Mouse (Mus musculus) left cerebral cortex, adult 11 months (tissue): ENCODE measurements at regions not wholly inside any gene's neighbourhood (a gene's known extent, or its start where the extent isn't known, plus 50 kb on each side); places are given as distances from the start of the nearest gene placed in this dataset.

Experiments
- DNase-seq: peaks from one replicate; pipeline ENCODE4 v3.0.0; 2022; ENCODE audit warnings: low spot score

DNA sequence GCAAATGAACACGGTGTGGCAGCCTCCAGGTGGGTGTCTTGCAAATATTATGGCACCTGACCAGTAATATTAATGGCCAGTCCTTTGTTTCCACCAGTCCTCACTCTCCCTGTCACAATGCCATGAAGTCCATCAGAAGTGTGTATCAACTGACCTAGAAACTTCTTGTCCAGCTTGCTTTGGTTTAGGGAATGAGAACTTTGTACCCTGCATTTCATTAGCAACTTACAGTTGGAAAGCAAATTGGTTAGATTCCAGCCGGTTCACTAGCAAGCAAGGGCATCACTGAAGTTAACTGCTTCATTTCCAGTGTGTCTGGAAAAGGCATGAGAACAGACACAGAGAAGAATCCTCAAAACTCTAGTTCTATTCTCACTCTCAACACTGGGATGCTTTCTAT is 178.1 kb upstream of the Lyplal1 start:
- no peak for DNase-seq

DNA sequence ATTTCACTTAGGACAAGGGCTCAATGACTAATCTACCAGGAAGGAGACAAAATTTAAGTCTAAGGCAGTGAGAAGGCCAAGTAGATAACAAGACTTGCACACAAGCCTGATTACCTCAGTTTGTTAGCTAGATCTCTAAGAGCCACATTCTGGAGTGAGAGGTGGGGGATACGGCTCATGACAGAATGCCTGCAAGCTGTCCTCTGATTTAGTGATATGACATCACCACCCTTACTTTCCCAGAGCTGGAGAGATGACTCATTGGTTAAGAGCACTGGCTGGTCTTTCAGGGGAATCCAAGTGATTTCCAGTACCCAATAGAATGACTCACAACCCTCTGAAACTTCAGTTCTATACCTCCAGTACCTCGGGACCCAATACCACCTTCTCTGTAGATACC is 177.5 kb upstream of the Lyplal1 start:
- DNase-seq = no peak

DNA sequence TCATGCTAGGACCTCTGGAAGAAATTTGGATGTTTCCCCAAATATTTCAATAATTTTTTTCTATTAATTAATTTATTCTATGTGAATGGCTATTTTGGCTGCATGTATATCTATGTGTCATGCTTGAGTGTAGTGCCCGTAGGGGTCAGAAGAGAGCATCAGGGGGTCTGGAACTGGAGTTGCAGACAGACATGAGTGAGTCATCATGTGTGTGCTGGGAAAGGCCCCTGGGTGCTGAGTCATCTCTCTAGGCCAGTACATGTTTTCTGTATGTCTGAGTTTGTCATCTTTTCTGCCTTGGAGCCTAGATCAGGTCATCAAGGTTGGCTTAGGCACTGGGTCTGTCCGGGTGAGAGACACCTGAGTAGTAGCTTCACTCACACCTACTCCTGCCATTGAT is 172.0 kb upstream of the Lyplal1 start:
- DNase-seq = no peak

DNA sequence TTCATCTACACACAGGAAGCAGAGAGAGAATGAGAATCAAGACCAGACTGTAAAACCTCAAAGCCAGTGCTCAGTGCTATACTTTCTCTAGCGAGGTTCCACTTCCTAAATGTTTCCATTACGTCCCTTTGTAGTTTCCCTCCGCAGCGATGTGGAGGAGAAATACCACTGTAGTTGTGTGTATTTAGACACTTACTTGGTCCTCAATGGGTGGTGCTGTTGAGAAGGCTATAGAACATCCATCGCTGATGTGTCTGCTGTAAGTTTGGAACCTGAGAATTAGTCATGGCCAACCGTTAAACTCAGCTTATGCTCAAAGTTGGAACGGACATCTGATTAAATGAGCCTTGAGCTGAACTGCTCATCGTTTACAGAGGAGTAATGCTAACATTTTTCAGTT is 170.7 kb upstream of the Lyplal1 start:
- no peak for DNase-seq

DNA sequence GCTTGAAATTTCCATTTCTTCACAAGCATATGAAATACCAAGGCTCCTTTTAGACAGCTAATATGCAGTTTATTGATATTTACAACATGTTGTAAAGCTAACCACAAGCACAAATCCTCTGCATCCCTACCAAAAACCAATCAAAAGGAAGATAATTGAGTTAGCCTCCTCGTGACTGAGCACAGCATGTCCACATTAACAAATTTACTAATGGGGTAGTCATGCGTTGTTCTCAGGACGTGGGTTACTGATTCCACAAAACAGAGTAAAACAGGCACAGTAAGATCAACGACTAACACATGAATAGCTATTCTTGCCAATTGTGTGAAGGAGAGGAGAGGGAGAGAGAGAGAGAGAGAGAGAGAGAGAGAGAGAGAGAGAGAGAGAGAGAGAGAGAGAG is 169.3 kb upstream of the Lyplal1 start:
- DNase-seq = no peak

DNA sequence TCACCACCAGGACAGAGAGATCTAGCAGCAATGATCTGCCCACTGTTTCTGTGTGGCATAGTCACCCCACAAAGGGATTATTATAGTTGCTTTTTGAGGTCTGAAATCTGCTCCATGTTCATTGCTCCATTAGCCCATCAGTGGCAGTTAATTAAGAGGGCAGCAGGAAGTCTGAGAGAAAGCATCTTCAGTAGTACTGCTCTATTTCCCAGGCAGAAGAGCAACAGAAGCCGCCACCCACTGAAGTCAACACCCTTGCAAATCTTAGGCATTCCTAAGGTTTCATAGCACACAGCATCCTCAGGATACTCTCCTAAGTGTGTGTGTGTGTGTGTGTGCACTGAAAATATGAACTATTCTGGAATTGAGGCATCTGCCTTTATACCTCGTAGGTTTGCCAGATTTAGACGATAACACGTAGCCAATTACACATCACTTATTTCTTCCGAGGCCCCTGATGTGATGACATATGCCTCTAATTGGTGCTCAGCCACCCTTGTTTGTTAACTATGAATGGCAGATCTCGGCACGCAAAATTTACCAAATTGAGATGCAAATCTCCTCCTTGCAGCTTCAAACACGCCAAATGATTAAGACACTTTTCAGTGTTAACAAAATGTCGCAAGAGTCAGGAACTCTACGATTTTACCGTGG is 161.0 kb upstream of the Lyplal1 start:
- no peak for DNase-seq

DNA sequence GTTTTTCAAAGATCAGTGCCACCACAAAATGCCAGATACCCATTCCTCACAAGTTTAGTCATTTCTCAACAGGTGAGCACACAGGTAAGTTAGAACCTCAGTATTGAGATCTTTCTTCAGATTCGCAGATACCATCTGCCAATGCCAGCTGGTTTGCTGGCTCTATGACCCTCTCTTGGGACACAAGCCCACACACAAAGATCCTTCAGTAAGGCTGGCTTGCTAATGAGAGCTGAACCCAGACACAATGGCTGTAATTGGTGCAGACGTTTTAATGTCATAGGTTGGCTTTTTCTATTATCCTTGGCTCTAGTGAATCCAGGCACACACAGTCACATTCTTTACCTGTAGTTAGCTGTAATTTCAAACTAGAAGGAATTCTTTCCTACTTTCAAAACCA is 154.3 kb upstream of the Lyplal1 start:
- no peak for DNase-seq

DNA sequence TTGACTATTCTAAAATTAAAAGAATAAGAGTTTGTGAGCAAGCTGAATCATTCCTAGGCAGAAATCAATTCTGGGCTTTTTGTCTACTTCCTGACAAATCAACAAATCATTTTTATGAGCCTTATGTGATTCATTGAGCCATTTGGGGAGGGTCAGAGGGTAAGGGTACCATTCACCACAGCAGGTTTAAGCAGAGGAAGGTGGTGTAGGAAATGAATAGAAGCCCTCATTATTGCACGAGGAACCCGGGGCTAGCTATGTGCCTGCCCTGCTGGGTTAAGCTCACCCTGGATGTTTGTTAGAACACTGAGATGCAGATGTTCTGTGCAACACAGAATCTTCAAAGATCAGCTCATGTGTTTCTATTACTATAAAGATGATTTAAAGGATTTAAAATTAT is 150.2 kb upstream of the Lyplal1 start:
- DNase-seq = no peak

DNA sequence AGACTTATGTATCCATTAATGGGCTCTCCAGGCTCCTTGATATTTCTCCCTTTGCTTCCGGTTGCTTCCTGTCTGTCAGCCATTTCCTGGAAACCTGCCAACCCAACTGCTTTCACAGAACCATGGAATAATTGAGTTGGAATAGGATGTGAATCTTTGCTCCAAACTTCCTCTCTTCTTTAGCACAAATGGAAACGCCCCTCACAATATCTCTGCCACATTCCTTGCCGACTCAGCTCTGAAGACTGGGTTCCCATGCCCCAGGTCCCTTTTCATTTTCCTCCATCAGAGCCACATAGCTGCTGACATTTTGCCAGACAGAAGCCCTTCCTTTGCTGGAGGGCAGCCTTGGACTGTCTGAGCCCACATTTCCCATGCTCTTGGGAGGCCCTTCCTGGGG is 147.5 kb upstream of the Lyplal1 start:
- DNase-seq = no peak

DNA sequence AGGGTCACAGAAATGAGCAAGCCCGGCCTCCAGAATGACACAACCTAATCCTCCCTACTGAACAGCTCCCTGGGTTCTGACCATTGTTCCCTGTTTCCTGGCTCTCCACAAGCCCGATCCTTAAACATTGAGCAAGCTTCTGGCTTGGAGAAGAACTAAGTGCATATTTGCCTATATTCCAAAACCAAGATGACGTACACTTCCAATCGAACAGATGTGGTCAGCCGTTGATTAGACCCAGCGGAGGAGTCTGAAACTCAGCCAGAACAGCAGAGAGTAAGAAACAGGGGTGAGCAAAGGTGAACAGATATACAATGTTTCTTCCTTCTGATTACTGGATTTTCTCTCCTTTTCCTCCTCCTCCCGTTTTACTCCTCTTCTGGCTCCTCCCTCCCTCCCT is 146.8 kb upstream of the Lyplal1 start:
- DNase-seq = no peak

DNA sequence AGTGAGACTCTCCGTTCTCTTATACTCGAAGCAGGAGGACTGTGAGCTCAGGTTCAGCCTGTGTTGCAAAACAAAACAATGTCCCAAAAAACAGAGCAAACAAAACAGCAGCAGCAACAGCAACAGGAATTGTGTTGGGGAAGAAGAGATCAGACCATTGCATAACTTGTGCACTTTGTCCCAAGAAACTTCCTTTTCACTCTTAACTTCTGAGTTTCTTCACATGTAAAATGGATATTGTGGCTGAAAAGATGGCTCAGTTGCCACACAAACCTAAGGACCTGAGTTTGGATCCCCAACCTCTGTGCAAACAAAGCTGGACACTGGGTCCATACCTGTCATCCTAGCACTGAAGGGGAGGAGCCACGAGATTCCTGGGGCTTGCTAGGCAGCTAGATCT is 146.1 kb upstream of the Lyplal1 start:
- no peak for DNase-seq

DNA sequence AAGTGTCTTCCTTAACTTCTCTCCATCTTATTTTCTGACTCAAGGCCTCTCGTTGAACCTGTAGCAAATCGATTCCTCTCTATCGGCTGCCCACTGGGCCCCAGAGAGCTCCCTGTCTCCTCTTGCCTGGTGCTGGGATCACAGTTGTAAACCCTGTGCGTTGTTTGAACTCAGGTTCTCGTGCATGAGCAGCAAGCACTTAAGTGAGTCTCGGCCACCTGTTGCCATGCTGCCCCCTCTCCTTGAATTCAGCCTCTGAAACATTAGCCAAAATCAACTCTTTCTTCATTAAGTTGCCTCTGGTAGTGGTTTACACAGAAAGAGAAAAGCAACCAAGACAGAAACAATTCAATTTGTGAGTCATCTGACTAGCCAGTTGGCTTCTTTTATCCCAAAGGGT is 144.9 kb upstream of the Lyplal1 start:
- no peak for DNase-seq

DNA sequence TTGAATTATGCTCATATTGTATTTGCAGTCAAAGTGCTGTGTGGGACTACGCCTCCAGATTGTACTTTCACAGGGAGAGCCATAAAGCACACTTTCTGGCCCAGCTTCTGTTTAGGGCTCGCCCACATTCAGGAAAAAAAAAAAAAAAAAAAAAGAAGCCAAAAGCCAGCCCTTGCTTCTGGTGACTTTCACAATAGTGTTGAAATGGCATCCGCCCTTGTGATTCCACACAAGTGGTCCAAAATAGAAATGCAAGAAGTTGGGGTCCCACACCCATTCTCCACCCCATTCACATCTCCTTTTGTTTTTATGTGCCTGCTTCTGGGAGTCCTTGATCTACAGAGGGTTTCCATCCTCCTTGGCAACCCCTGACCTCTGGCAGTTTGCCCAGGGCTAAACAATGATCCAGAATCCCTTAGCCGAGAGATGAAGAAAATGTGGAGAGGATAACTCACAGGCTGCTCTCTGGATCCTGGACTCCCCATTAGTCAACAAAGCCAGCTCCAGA is 144.3 kb upstream of the Lyplal1 start:
- DNase-seq = peak; percentile 25

DNA sequence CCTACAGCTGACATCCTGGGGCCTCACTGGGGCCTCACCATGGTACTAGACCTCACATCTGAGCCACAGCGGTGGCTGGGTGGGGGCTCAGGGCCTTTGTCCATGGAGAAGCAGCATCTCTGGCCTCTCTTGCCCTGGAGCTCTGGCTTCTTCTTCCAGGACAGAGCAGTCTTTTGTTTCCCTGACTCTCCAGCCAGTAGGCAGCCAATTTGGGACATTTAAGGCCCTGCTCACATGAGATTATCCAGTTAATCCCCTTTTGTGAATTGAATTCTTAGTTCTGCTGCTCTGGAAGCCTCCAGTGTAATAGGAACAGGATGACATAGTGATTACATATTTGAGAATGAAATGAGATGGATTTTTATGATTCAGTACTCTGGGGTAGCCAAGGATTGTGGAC is 140.5 kb upstream of the Lyplal1 start:
- DNase-seq = no peak

DNA sequence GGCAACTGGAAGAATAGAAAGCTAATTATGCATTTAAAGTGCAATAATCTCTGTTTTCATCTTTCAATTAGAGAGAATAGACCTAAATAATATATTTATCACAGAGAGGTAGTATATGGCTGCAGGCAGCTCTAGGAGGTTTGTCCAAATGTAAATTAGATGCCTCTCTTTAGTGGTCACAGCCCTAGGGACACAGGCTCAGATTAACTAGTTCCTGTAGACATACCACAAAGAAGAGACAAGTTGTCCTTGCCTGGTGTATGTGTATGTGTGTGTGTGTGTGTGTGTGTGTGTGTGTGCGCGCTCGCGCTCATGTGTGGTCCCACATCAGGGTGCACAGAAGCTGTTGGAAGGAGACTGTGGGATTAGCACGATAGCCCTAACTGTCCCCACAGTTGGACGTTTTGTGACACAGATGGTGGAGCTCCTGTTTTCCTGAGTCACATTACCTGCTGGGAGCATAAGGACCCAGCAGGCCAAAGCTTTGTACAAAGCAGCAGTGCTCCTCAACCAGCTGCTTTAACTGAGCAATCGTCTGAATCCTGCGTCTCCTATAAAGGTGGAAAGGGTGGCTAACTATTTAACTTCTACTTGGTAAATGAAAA is 138.5 kb upstream of the Lyplal1 start:
- DNase-seq = no peak

DNA sequence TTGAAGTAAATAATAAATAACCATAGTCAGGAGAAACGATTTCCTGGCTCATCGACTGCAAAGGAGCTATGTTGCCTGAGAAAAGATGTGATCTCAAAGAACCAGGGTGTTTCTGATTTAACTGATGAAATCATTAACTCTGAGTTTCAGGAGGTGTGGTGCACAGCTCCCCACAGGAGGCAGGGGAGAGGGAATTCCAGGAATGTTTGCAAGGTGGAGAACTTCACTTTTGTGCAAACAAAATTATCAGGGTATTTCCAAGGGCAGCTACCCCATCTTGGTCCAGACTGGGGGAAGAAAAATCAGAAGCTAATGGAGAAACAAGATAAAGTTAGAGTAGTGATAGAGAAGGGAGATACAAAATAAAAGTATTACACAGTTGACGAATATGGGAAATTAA is 137.4 kb upstream of the Lyplal1 start:
- DNase-seq = no peak

DNA sequence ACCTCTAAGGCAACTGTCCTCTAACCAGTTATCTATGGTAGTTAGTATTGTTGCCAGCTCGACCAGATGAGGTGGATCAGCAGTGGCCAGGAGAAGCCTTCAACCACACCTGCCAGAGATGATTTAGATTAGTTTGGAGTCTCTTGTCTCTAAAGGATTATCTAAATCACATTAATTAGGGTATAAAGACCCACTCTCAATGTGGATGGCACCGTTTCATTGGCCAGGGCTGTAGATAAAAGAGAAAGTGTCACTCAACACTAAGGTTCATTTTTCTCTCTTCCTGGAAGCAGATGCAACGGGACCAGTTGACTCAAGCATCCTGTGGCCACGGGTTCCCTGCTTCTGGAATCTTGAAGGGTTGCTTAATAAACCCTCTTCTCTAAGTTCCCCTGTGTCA is 135.4 kb upstream of the Lyplal1 start:
- no peak for DNase-seq

DNA sequence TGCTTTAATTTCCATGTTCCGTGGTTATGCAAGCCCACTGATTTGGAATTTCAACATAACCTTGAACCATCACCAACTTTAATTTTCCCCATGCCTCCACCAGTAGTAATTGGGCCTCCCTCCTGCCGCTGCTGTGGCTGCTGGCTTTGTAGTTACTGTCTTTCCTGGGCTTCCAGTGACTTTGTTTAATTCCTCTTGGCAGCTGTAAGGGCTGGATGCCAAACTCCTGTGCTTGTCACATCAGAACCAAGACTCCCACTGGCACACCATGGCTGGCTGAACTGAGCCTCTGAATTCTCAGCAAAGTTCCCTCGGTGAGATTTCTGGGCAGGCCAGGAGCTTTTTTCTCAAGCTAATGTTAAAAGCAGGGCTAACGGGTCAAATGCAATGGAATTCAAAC is 133.2 kb upstream of the Lyplal1 start:
- no peak for DNase-seq

DNA sequence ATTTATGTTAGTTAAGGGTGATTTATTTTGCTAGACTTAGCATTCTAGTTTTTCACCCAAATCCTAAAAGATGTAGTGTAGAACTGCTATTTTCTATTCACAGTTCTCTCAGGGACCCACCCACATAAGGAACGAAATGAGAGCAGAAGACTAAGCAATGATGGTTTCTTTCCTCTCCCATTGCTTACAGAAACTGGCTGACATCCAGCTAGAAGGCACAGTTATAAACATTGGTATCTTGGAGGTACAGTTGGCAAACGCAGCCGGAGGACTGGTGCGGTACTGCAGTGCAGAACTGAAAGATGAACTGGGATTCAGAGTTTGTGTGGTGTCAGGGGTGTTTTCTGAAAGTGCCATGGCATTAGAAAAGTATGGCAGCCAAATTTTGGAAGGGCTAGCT is 132.1 kb upstream of the Lyplal1 start:
- DNase-seq = no peak

DNA sequence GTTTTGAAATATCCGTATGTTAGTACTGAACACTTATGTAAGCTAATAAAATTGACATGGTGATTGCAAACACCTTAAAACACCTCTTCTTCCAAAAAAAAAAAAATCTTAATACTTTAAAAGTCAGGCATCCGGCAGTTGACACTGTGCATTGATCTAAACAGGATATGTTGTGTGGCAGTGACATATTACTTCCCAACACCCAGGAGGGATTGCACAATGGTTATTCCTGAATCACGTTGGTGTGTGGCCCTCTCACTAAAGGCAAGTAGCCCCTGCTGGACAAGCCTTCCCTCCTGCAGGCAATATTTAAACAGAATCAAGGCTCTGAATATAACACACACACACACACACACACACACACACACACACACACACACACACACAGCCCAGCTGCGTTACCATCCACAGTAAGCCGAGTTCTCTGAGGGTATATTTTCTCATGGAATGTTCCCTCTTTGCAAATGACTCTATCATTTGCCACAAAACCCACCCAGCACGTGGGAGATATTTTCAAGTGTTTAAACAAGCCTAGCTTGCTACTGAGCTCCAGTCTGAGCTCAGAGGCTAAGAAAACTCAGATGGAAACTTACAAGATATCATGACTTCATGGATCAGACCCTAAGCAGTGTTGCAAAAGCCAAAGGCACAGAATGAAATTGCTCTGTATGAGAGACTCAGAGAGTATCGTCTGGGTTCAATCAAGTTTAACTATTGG is 128.8 kb upstream of the Lyplal1 start:
- no peak for DNase-seq

DNA sequence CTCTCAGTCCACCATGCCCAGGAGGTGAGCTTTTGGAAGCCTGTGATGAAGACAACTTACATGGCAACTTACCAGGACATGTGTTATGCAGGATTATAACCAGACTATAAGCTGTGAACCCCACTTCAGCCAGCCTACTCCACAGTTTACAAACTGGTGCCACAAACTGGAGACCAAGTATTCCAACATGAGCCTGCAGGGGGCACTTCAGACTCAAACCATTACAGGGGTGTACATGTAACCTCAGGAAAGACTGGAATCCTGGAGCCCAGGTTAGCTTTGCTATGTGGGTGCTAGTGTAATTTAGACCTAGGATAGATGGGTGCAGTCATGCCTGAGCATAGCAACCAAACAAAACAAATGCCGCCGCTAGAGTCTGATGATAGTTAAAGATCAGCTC is 124.0 kb upstream of the Lyplal1 start:
- no peak for DNase-seq

DNA sequence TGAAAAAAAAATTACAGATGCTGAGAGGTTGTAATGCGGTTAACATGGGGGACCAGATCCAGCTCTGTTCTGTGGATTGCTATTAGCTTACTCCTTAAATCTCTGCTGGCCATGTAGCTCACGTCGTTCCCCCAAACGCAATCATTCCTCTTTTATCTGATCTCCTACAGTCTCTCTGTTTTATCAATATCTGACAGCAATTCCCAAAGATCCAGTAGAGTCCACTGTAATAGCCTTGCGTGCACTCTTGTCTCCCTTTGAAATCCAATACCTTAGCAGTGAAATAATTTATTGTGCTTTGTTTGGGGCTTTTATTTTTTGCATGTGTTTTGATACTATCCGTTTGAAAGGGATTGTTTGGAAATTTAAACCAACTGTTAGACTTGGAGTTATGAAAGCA is 120.4 kb upstream of the Lyplal1 start:
- no peak for DNase-seq

DNA sequence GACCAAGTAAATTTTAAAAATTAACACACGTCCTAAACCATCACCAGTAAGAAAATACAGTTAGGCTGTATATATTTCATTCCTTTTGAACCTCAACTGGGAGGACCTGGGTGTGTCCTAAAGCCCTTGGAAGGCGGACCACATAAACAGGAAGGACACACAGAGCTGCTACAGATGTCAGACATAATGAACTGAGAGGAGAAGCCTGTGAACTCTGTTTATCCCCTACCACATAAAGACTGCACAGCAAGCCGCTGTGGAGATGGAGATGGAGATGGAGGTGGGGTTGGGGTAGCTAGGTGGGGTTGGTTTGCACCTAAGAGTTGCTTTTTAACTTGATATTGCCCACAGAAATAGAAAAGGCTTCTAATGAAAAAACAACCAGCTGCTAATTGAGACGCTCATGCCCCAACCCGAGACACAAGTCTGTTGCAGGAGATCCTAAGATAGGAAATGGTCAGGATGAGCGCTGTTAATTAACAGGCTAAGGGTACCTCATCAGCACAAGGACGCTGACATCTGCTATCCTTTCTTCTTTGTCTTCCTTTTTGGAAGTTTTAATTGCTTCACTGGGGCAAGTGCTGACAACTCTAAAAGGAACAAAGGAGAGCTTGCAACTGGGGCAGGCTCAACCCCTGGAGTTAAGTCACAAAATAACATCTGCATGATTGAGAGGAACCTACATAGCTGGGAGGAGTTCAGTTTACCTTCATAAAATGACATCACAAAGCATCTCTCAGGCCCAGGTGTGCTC is 119.3 kb upstream of the Lyplal1 start:
- no peak for DNase-seq
